In the genomic region with DNA sequence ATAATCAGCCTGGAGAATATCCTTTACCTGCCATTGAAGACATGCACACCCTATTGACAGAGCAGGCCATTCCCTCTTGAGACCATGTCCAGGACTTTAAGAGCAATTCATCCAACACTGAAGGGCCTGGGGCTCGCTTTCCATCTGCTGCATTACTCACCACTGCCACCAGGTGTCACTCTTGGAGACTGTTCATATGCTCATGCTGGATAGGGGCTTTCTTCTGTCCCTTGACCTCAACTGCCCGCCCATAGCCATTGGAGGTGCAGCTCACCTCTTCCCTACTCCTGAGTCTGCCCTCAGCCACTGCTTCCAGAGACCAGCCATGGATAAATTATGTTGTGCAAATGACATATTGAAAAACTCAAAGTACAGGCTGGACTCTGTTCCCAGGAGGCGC, we compare ENCODE assay signal across 8 mouse cellular contexts.
A peak's percentile ranks its signal among the peaks of the same experiment; 100 is the strongest.
DNase-seq lines count a peak whose midpoint lies in the region; ATAC-seq lines count a peak whose summit lies in the region.
"Had no signal": no experiment of that assay in that cellular context is flagged by ENCODE, and none has a peak within 500 bp of the region (broad histone marks: within the 10 kb centered on the region; RNA-seq: fewer than 3 reads in every experiment).

No protein-coding gene starts in this region.

- H3K27ac ChIP-seq in midbrain, embryonic 11.5 days (ENCODE audit: low read depth, low read length): no peak overlapping the region
- H3K27ac ChIP-seq in midbrain, embryonic 15.5 days: no peak overlapping the region
- H3K27ac ChIP-seq in limb, embryonic 10.5 days: peak overlapping the region; percentile 75; the same call in 1 of the 2 replicates
- H3K27ac ChIP-seq: neural tube, embryonic 12.5 days had no signal

- H3K36me3 ChIP-seq in midbrain, embryonic 11.5 days (ENCODE audit: control insufficient read depth, insufficient read depth, low read length): no peaks in the 10 kb centered on the region
- no peaks in the 10 kb centered on the region for H3K36me3 ChIP-seq in midbrain, embryonic 15.5 days (replicated peaks)
- H3K36me3 ChIP-seq in limb, embryonic 10.5 days: no peaks in the 10 kb centered on the region
- H3K36me3 ChIP-seq: neural tube, embryonic 12.5 days had no signal

- no peaks in the 10 kb centered on the region for H3K4me1 ChIP-seq in midbrain, embryonic 11.5 days (ENCODE audit: control insufficient read depth, insufficient read depth, low read length)
- H3K4me1 ChIP-seq in midbrain, embryonic 15.5 days: peaks cover 5% of the 10 kb centered on the region
- peaks cover 51% of the 10 kb centered on the region for H3K4me1 ChIP-seq in limb, embryonic 10.5 days
- H3K4me1 ChIP-seq: neural tube, embryonic 12.5 days had no signal

- no peak overlapping the region for H3K4me2 ChIP-seq in midbrain, embryonic 11.5 days
- no peak overlapping the region for H3K4me2 ChIP-seq in midbrain, embryonic 15.5 days
- H3K4me2 ChIP-seq: neural tube, embryonic 12.5 days had no signal

- no peak overlapping the region for H3K4me3 ChIP-seq in midbrain, embryonic 11.5 days (ENCODE audit: low read depth, low read length)
- no peak overlapping the region for H3K4me3 ChIP-seq in midbrain, embryonic 15.5 days
- H3K4me3 ChIP-seq in limb, embryonic 10.5 days: no peak overlapping the region
- H3K4me3 ChIP-seq: neural tube, embryonic 12.5 days had no signal

- no peaks in the 10 kb centered on the region for H3K9me3 ChIP-seq in midbrain, embryonic 11.5 days (ENCODE audit: control insufficient read depth, low read length)
- H3K9me3 ChIP-seq in midbrain, embryonic 15.5 days: no peaks in the 10 kb centered on the region
- H3K9me3 ChIP-seq in limb, embryonic 10.5 days (replicated peaks): no peaks in the 10 kb centered on the region
- H3K9me3 ChIP-seq: neural tube, embryonic 12.5 days had no signal

- intact Hi-C loops in heart, postnatal 14 days (cut with DNase I): no loop called here

- no peaks in the 10 kb centered on the region for H3K27me3 ChIP-seq in midbrain, embryonic 11.5 days (ENCODE audit: control insufficient read depth, insufficient read depth, low read length)
- no peaks in the 10 kb centered on the region for H3K27me3 ChIP-seq in midbrain, embryonic 15.5 days (replicated peaks)
- peaks cover 26% of the 10 kb centered on the region for H3K27me3 ChIP-seq in limb, embryonic 10.5 days (ENCODE audit: low read depth, poor library complexity, severe bottlenecking)
- H3K27me3 ChIP-seq: neural tube, embryonic 12.5 days had no signal

- DNase-seq in midbrain, embryonic 11.5 days (ENCODE audit: low spot score, missing footprints): peak; percentile 98
- DNase-seq in T-cell, adult 2 months (ENCODE audit: low spot score): peak; percentile 7
- DNase-seq in cerebellum, adult 9-10 months: peak; percentile 53
- peak; percentile 43 to 60 for DNase-seq in heart, postnatal 14 days
- peak; percentile 79 for DNase-seq in limb, embryonic 10.5 days (ENCODE audit: low spot score)
- DNase-seq in ovary, postnatal 36 days (ENCODE audit: low spot score): peak; percentile 59

- 39% methylated on average over 3 of the region's 3 CpGs for WGBS in midbrain, embryonic 11.5 days
- 38% methylated on average over 3 of the region's 3 CpGs for WGBS in midbrain, embryonic 15.5 days
- 40% methylated on average over 3 of the region's 3 CpGs for WGBS in limb, embryonic 10.5 days

- ATAC-seq in midbrain, embryonic 11.5 days (ENCODE audit: low FRiP score): no peak
- no peak for ATAC-seq in midbrain, embryonic 15.5 days (replicated peaks)

- no peak overlapping the region for H3K9ac ChIP-seq in midbrain, embryonic 11.5 days (ENCODE audit: low read length)
- no peak overlapping the region for H3K9ac ChIP-seq in midbrain, embryonic 15.5 days
- H3K9ac ChIP-seq: neural tube, embryonic 12.5 days had no signal

Comparison
In these comparisons a context has a peak if more than half of its experiments do, and no peak if none do; other contexts are left out.
1. DNase-seq: peak in every context shown above with its lines; median percentile 98 in midbrain, embryonic 11.5 days; 79 in limb, embryonic 10.5 days; 59 in ovary, postnatal 36 days; 53 in cerebellum, adult 9-10 months; 52 in heart, postnatal 14 days; 7 in T-cell, adult 2 months.